ENCODE assay signal across 8 mouse cellular contexts in the genomic region with DNA sequence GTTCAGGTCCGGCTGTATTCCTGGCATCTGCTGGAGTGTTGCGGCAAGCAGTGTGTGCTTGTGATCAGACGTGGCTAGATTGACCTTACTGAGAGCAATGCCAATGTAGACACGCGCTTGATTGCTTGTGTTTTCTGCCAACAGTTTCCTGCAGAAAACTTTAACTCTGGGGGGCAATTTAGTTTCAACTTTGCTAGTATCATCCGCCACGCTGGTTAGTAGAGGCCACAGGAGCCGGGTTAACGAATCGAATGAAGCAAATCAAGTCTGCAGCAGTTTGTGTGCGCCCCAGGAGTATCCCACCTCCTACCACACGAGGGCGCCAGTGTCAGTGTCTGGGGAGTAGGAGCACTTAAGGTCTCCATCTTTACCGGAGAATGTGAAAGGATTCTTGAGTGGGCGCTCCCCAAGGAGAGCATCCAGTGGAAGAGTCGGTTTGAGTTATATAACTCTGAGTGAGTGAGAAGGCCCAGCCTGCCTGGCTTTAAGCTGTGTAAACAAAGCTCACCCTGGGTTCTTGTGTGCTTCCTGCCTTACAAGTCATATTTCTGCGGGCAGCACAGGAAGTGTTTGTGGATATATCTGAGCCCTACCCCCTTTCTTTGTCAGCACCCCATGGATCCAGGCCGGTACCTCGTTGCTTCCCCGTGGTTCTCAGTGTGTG.
DNase-seq lines count a peak whose midpoint lies in the region; ATAC-seq and TF ChIP-seq lines count a peak whose summit lies in the region.

No protein-coding gene starts in this region.

- DNase-seq in ES-CJ7 (ENCODE audit: low read depth, low spot score), result peak; percentile 95
- DNase-seq in c-Kit-positive CD71-negative TER-119-negative erythroid progenitor cells, embryonic 14.5 days (ENCODE audit: low read depth), result peak; percentile 87
- DNase-seq in forebrain, embryonic 10.5 days (ENCODE audit: extremely low spot score, low spot score), result peak; percentile 84
- peak; percentile 73 to 81 for DNase-seq in kidney, postnatal 25 days
- peak; percentile 76 for DNase-seq in lung, adult 2 months
- DNase-seq in thymus, adult 18-20 months, result peak; percentile 58 to 79

- 0 out of 2 replicates have a peak overlapping the region, but pooled peaks have one; percentile 44 for H3K27ac ChIP-seq in forebrain, embryonic 10.5 days
- H3K27ac ChIP-seq in heart, embryonic 15.5 days, result peak overlapping the region; percentile 53; the same call in 1 of the 2 replicates
- 0 out of 2 replicates have a peak overlapping the region, but pooled peaks have one; percentile 11 for H3K27ac ChIP-seq in neural tube, embryonic 15.5 days (replicated peaks)

- no peaks in the 10 kb centered on the region for H3K9me3 ChIP-seq in forebrain, embryonic 10.5 days
- H3K9me3 ChIP-seq in heart, embryonic 15.5 days (replicated peaks), result no peaks in the 10 kb centered on the region
- H3K9me3 ChIP-seq in neural tube, embryonic 15.5 days (replicated peaks), result no peaks in the 10 kb centered on the region

- 0 out of 2 replicates have a peak, but pooled peaks have one; percentile 28 for ATAC-seq in heart, embryonic 15.5 days (replicated peaks; ENCODE audit: insufficient number of reproducible peaks, insufficient read depth, low FRiP score, low read depth)
- ATAC-seq in neural tube, embryonic 15.5 days (ENCODE audit: low FRiP score), result peak; percentile 45

- peak overlapping the region; percentile 0; the same call in 1 of the 2 replicates for H3K4me3 ChIP-seq in forebrain, embryonic 10.5 days
- peak overlapping the region; percentile 29 for H3K4me3 ChIP-seq in heart, embryonic 15.5 days
- H3K4me3 ChIP-seq in lung, adult 2 months (replicated peaks; ENCODE audit: extremely low read depth, low read depth, low read length), result peak overlapping the region; percentile 57
- H3K4me3 ChIP-seq in neural tube, embryonic 15.5 days (replicated peaks), result no peak overlapping the region

- peaks cover 38% of the 10 kb centered on the region for H3K4me1 ChIP-seq in forebrain, embryonic 10.5 days
- H3K4me1 ChIP-seq in heart, embryonic 15.5 days (replicated peaks), result peaks cover 12% of the 10 kb centered on the region
- H3K4me1 ChIP-seq in lung, adult 2 months (ENCODE audit: control insufficient read depth, insufficient read depth, low read length), result peaks cover 2% of the 10 kb centered on the region
- H3K4me1 ChIP-seq in neural tube, embryonic 15.5 days, result peaks cover 24% of the 10 kb centered on the region

- WGBS in forebrain, embryonic 10.5 days, result 36% methylated on average over 20 of the region's 20 CpGs
- WGBS in heart, embryonic 15.5 days, result 40% methylated on average over 20 of the region's 20 CpGs
- WGBS in lung, adult 2 months, result 13% methylated on average over 20 of the region's 20 CpGs
- WGBS in neural tube, embryonic 15.5 days, result 37% methylated on average over 20 of the region's 20 CpGs

- H3K36me3 ChIP-seq in forebrain, embryonic 10.5 days (replicated peaks), result no peaks in the 10 kb centered on the region
- H3K36me3 ChIP-seq in heart, embryonic 15.5 days, result no peaks in the 10 kb centered on the region
- no peaks in the 10 kb centered on the region for H3K36me3 ChIP-seq in neural tube, embryonic 15.5 days

- H3K4me2 ChIP-seq in heart, embryonic 15.5 days, result peak overlapping the region; percentile 41; the same call in 1 of the 2 replicates
- peak overlapping the region; percentile 17; the same call in 1 of the 2 replicates for H3K4me2 ChIP-seq in neural tube, embryonic 15.5 days

- peak; percentile 88 for TF ChIP-seq CTCF in lung, adult 2 months (IDR thresholded peaks at IDR 0.05; ENCODE audit: insufficient read depth, low read length)

- TF ChIP-seq POLR2A in lung, adult 2 months (IDR thresholded peaks at IDR 0.05; ENCODE audit: borderline replicate concordance, extremely low read depth, low read depth, low read length), result 0 out of 2 replicates have a peak, but pooled peaks have one; percentile 23

- no peak overlapping the region for H3K9ac ChIP-seq in heart, embryonic 15.5 days
- H3K9ac ChIP-seq in neural tube, embryonic 15.5 days (replicated peaks), result no peak overlapping the region

- peaks cover 20% of the 10 kb centered on the region for H3K27me3 ChIP-seq in forebrain, embryonic 10.5 days (ENCODE audit: poor library complexity, severe bottlenecking)
- no peaks in the 10 kb centered on the region for H3K27me3 ChIP-seq in heart, embryonic 15.5 days
- no peaks in the 10 kb centered on the region for H3K27me3 ChIP-seq in neural tube, embryonic 15.5 days (replicated peaks)
